Mouse (Mus musculus) G1E (cell line): ENCODE measurements around the gene Wnk2.

Experiments used
- CTCF ChIP-seq: IDR thresholded peaks from 2 replicates; pipeline ENCODE4 v1.5.1; 2012; ENCODE audit warnings: low read depth, low read length, inconsistent platforms, mixed read lengths
- GATA1 ChIP-seq: IDR thresholded peaks from 2 replicates; pipeline ENCODE4 v1.6.1; 2012; ENCODE audit warnings: borderline replicate concordance, low read length, inconsistent platforms, mixed read lengths

- TF ChIP-seq CTCF: no peak
- no peak for TF ChIP-seq GATA1
Measured at GRCm38 (mm10) chr13:49146040-49146697, 1.6 kb downstream of the Wnk2 start.
